Mouse (Mus musculus): ENCODE measurements around the gene Necap2.

Necap2 gene

DNA sequence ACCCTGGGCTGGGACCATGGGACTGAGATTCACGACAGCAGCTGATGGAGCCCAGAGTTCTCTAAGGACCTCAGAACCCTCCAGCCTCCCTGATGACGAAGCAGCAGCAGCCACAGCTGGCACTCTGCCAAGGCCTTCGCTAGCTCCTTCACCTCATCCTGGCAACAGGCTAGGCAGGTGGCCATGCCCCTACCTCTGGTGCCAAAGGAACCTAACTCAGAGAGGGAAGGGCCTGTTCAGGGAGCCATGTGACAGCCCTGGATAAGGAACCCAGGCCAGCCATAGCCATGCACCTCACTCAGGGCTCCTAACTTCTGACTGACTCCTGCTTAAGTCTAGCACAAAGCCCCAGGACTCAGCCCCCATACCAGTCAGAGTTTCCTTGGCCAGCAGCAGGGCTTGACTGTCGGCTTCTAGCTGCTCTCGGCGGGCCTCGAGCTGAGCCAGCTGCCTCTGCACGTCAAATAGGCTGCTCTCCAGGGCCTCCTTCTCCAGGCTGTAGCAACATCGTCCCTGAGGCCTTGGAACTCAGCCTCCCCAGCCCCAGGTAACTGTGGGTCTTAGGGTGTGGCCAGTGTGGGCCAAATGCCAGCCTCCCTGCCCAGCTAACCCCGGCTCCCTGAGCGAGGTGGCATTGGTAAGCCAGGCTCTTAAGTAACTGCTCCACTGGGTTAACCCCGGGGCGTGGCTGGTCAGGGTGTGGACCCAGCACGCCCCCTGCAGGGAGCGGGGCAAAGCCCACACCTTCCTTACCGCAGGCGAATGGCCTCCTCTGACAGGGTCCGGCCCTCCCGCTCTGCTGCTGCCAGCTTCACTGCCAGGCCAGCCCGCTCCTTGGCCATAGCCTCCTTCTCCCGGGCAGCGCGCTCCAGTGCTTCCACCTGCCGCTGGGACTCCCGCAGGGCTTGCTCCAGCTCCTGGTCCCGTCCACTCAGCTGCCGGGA, 44.3 kb downstream of the Necap2 start:
- no peak for DNase-seq (ENCODE audit: low read depth, low spot score)

DNA sequence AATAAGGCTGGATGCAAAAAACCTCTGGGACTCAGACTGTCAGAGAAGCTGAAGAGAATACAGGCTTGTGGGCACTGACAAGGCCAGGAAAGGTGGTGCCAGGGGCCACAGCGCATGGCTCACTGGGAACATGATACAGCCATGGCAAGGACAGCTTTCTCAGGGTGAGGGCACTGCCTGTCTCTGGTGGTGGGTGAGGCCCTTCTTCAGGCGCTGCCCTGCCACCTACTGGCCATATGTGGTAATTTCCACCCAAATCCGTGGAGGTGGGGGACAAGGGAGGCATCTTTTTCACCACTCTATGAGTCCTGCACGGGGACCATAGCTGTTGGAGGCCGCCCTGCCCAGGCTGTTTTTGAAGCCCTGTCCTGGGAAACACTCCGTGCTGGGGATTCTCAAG, 46.4 kb downstream of the Necap2 start:
- DNase-seq (ENCODE audit: low read depth, low spot score) = peak; percentile 58

DNA sequence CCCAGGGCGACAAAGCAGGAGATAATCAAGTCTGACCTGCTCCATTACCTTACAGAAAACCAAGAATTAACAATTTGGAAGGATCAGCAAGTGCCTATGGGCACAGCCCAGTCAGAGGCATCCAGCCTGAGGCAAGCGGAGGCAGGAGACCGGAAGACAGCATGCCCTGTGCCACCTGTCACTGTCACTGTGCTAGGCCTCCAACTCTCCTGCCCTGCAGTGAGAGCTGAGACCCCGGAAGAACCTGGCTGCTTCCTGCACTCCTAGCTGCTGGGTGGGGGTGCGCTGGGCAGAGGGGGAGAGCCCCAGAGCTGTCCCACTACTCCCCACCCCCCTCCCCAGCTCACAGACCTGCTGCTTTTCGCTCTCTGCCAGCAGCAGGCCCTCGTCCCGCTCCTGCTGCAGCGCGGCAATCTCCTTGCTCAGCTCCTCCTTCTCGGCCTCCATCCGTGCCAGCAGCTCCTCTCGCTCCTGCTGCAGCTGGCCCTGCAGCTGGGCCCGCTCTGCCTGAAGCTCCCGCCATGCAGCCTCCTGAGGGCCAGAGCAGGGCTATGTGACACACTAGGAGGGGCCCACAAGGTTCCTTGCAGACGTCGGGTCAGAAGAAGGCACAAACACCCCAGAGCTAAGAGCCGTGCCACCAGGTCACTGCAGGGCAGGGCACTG, 47.5 kb downstream of the Necap2 start:
- no peak for DNase-seq (ENCODE audit: low read depth, low spot score)

DNA sequence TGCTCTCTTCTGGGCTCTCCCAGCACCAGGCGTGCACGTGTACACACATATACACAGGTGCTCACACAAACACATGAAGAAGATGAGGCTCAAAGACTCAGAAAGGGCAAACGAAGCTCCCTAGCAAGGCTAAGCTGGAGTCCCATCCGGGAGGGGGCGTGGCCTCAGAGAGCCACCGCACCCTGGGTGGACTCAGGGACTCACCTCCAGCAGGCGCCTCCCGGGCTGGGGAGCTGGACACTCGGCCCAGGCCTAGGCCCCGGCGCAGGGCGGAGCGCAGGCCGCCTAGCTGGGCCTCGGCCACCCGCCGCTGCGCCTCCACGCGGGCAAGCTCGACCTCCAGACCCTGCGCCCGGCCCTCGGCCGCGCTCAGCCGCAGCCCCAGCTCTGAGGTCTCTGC, 53.2 kb downstream of the Necap2 start:
- DNase-seq (ENCODE audit: low read depth, low spot score) = no peak

DNA sequence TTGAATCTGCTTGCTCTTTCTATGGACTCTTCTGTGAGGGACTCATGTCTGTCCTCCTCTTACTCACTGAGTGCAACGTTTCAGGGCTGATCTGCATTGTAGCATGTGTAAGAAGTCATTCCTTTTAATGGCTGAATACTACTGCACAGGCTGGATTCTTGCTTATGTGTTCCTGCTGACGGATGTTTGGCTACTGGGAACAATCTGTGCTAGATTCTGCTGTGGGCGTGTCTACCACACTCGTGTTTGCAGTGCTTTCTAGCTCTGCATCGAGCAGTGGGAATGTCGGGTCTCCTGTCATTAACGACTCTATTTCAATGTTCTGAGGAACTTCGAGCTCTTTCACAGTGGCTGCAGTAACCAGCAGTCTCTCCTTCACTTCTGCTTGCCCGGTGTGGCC, 54.1 kb downstream of the Necap2 start:
- no peak for DNase-seq (ENCODE audit: low read depth, low spot score)

DNA sequence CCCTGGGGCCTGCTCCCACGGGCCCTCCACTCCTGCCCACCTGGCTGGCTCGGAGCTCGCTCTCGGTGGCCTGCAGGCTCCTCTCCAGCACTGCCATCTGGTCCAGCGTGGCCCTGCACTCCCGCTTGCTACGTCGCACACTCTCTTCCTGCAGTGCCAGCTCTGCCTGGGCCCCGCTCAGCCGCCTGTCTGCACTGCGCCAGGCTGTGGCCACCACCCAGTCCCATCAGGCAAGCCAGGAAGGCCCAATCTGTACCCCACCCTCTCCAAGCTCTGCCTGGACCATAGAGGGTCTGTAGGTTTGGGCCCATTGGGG, 56.6 kb downstream of the Necap2 start:
- DNase-seq (ENCODE audit: low read depth, low spot score) = no peak

DNA sequence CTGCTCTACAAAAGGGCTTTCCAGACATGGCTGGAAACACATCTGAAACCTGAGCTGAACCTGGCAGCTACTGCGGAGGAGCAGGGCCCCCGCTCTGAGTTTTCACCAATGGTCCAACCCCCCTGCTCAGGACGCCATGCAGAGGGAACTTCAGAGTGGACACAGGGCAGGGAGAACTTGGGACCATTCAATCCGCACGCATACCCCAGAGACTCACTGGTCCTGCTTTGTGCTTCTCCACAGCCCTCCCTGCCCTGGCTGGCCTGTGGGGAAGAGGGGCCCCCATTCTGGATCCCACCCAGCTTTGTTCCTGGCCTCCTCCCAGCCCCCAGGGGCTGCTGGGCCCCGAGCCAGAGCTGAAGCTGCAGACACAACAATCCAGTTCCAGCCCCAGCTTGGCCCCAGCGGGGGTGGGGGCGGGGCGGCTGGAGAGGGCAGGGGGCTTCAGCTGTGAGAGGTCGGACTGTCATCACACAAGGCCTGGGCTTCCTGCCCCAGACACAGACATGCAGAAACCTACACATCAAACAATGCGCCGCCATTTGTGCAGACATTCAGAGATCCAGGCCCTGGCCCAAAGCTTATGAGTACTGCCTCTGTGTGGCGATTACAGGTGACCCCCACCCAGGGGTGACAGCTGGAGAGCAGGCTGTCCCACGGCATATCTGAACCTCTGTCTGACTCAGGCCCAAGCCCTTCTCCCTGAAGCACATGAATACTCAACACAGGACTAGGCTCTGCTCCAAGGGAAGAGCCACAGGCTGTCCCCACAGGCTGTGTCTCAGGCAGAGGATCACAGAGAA, 57.1 kb downstream of the Necap2 start:
- DNase-seq (ENCODE audit: low read depth, low spot score) = no peak

DNA sequence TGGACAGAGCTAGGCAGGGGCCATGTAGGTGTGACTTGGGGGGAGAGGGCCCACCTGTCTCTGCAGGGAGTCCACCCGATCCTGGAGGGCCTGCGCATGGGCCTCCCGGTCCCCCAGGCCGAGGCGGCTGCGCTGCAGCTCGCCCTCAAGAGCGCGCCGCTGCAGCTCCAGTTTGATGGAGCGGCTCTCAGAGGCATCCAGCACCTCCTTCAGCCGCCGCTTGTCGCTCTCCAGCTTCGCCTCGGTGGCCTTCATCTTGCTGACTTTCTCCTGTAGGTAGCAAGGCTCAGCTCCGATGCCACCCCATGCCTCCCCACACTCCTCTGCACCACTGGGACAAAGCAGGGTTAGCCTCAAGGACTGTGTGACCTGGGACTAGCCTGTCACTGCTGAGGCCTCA, 57.9 kb downstream of the Necap2 start:
- DNase-seq (ENCODE audit: low read depth, low spot score) = no peak

DNA sequence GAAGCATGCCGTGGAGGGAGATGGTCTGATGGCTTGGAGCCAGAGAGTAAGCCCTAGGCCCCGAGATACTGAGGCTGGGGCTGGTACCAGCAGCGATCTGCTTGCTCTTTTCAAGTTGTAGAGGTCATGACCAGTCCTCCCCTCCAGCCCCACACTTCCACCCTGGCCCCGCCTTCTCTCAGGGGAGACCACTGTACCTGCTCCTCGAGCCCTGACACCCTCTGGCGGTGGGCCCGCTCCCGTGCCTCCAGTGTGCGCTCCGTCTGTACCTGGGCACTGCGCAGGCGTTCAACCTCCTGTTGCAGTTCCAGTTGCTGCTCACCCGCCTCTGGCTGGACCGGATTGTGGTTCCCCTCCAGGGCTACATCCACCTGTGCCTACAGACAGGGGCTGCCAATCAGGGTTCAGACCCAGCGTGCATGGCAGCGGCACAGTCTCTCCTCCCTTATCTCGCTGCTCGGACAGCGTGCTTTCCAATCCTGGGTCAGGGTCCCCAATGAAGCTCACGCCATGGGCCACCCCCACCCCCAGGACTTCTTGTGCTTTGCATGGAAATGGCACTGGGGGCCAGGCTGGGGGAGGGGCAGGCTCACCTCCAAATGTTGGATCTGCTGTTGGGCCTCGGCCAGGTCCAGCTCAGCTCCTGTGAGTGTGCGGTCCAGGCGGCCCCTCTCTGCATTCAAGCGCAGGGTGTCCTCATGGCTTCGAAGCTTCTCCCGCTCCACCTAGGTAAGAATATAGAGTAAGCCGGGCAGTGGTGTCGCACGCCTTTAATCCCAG, 60.3 kb downstream of the Necap2 start:
- DNase-seq (ENCODE audit: low read depth, low spot score) = peak; percentile 64
